Mouse (Mus musculus): Measurements from ENCODE around the gene Bicc1. TPM values are rescaled to one million over a fixed set of nuclear protein-coding genes. Genes with fewer than 3 reads are reported as not detected.

The Bicc1 gene
- total RNA-seq, 1 experiment from 2014 or later = not detected

- no peak for ATAC-seq (replicated peaks; ENCODE audit: low read depth, poor library complexity, severe bottlenecking)
Observed at GRCm38 (mm10) chr10:71064576-71064975, 94.9 kb downstream of the Bicc1 start.

- ATAC-seq (replicated peaks; ENCODE audit: low read depth, poor library complexity, severe bottlenecking) = no peak
Observed at GRCm38 (mm10) chr10:71062151-71062550, 97.3 kb downstream of the Bicc1 start.

GRCm38 (mm10) chr10:71060269-71060668 lies 99.2 kb downstream of the Bicc1 start:
- ATAC-seq (replicated peaks; ENCODE audit: low read depth, poor library complexity, severe bottlenecking) = no peak

- no peak for ATAC-seq (replicated peaks; ENCODE audit: low read depth, poor library complexity, severe bottlenecking)
Observed at GRCm38 (mm10) chr10:71058616-71059247, 100.8 kb downstream of the Bicc1 start.

GRCm38 (mm10) chr10:71058070-71058469 lies 101.4 kb downstream of the Bicc1 start:
- no peak for ATAC-seq (replicated peaks; ENCODE audit: low read depth, poor library complexity, severe bottlenecking)

- no peak for ATAC-seq (replicated peaks; ENCODE audit: low read depth, poor library complexity, severe bottlenecking)
Observed at GRCm38 (mm10) chr10:71052748-71053147, 106.8 kb downstream of the Bicc1 start.

GRCm38 (mm10) chr10:71052208-71052607 lies 107.3 kb downstream of the Bicc1 start:
- ATAC-seq (replicated peaks; ENCODE audit: low read depth, poor library complexity, severe bottlenecking) = no peak

GRCm38 (mm10) chr10:71050722-71051333 lies 108.7 kb downstream of the Bicc1 start:
- no peak for ATAC-seq (replicated peaks; ENCODE audit: low read depth, poor library complexity, severe bottlenecking)

GRCm38 (mm10) chr10:71049294-71049693 lies 110.2 kb downstream of the Bicc1 start:
- no peak for ATAC-seq (replicated peaks; ENCODE audit: low read depth, poor library complexity, severe bottlenecking)

- ATAC-seq (replicated peaks; ENCODE audit: low read depth, poor library complexity, severe bottlenecking) = no peak
Observed at GRCm38 (mm10) chr10:71044410-71044809, 115.1 kb downstream of the Bicc1 start.

- no peak for ATAC-seq (replicated peaks; ENCODE audit: low read depth, poor library complexity, severe bottlenecking)
Observed at GRCm38 (mm10) chr10:71041874-71042273, 117.6 kb downstream of the Bicc1 start.

GRCm38 (mm10) chr10:71036484-71036883 lies 123.0 kb downstream of the Bicc1 start:
- no peak for ATAC-seq (replicated peaks; ENCODE audit: low read depth, poor library complexity, severe bottlenecking)

GRCm38 (mm10) chr10:71028996-71029395 lies 130.5 kb downstream of the Bicc1 start:
- ATAC-seq (replicated peaks; ENCODE audit: low read depth, poor library complexity, severe bottlenecking) = no peak

GRCm38 (mm10) chr10:71028066-71028844 lies 131.2 kb downstream of the Bicc1 start:
- no peak for ATAC-seq (replicated peaks; ENCODE audit: low read depth, poor library complexity, severe bottlenecking)

- ATAC-seq (replicated peaks; ENCODE audit: low read depth, poor library complexity, severe bottlenecking) = no peak
Observed at GRCm38 (mm10) chr10:71025131-71025894, 134.2 kb downstream of the Bicc1 start.

- ATAC-seq (replicated peaks; ENCODE audit: low read depth, poor library complexity, severe bottlenecking) = no peak
Observed at GRCm38 (mm10) chr10:71024681-71025080, 134.8 kb downstream of the Bicc1 start.

GRCm38 (mm10) chr10:71023471-71023870 lies 136.0 kb downstream of the Bicc1 start:
- no peak for ATAC-seq (replicated peaks; ENCODE audit: low read depth, poor library complexity, severe bottlenecking)

GRCm38 (mm10) chr10:71020459-71020858 lies 139.0 kb downstream of the Bicc1 start:
- ATAC-seq (replicated peaks; ENCODE audit: low read depth, poor library complexity, severe bottlenecking) = no peak

- no peak for ATAC-seq (replicated peaks; ENCODE audit: low read depth, poor library complexity, severe bottlenecking)
Observed at GRCm38 (mm10) chr10:71019836-71020235, 139.7 kb downstream of the Bicc1 start.

GRCm38 (mm10) chr10:71009771-71010496 lies 149.6 kb downstream of the Bicc1 start:
- no peak for ATAC-seq (replicated peaks; ENCODE audit: low read depth, poor library complexity, severe bottlenecking)

Data from common myeloid progenitor, adult 5-6 weeks (primary cell).